Mouse (Mus musculus): ENCODE data around the gene Mcoln2.

The Mcoln2 gene

DNA sequence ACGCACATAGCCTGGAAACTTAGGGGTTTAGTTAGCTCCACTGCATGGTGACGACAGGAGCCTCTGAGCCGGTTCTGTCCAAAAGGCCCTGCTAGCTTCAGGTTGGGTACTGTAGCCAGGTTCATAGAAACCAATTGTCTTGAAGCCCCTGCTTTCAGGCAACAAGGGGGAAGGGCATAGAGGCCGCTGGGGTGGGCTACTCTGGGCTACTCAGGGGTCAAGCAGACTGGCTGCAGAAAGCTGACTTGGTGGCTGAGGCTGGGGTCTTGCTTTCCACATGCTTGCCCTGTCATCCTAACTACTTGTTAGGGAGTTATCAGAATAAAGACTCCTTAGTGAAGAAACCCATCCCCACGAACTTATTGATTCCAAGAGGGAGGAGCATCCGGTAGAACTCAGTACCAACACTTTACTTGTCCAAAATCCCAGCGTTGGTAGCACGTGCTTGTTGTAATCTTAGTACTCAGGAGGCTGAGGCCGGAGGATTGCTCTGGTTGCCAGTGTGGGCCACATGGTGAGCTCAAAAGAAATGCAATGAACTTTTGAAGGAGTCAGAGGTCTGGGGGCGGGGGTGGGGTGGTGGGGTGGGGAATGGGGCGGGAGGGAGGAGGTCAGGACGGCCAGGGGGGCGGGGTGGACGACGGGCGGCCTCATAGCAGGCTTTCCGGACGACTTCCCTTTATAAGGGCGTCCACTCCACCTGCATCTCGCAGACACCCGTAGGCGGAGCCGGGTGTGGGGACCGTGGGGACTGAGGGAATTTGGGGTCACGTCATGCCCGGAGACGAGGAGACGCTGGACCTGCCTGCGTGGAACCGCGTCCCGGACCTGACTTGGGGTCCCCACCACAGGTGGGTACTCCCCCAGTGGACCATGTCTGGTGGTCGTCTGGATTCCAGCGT lies at the start of gene Mcoln2:
Gene Mcoln2, plus strand, starts transcription at position 678 of the 902 bp plus-strand sequence.
- no peak for DNase-seq (ENCODE audit: low spot score)

DNA sequence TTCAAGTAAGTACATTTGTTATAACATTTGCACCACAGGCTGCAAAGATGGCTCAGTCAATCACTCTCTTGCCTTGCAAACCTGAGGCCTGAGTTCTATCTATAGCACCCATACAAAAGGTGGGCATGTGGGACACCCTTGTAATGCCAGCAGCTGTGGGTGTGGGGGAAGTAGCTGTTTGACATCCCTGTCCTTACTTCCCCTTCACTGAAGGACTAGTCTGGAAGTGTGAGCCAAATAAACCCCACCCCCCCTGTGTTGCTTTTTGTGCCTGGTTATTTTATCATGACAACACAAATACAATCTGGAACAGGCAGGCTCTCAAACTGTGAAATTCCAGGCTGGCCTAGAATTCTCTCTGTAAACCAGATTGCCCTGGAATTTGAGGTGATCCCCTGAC lies 49.7 kb upstream of the Mcoln2 start:
- DNase-seq (ENCODE audit: low spot score), result no peak

DNA sequence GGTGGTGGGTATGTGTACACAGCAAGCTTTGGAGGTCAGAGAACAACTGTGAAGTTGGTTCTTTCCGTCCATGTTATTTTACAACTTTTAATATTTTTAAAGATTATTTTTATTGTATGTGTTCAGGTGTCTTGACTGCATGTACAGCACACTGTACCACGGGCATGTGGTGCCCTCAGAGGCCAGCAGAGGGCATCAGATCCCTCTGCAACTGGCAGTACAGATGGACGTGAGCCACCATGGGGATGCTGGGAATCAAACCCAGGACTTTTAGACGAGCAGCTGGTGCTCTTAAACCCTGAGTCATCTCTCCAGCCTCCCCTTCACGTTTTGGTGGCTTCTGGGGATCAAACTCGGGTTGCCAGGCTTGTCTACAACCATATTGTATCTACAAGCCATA lies 47.6 kb upstream of the Mcoln2 start:
- DNase-seq (ENCODE audit: low spot score), result no peak

DNA sequence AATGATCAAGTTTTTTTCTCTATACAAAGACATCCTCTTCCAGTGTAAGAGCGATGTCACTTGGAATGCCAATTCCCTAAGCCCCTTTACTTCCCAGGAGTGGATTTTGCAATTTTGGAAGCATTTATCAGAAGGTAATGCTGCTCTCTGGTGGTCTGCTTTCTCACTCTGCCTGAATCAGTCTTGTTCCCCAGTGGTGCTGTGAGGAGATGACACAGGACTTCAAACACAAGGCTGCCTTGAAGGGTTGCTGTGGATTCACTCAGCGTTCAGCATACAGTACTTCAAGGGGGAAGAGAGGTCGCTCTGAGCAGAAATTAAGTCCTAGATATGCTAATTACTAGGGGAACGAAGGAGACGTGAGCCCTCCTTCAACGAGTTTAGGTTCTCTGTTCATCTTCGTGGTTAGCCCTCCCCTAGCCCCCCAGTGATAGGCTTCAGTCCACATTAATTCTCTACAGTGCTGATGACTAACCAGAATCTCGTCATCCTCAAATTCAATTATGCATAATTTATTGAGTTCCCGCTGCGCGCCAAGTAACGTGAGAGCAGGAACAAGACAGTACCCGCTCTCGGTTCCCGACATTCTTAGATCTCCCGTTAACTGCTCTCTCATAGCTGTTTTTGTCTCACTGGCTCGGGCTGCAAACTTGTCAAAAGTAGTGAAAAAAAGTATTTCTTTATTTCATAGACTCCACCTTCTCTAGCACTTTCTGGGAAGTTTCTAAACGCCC lies 42.4 kb upstream of the Mcoln2 start:
- no peak for DNase-seq (ENCODE audit: low spot score)

DNA sequence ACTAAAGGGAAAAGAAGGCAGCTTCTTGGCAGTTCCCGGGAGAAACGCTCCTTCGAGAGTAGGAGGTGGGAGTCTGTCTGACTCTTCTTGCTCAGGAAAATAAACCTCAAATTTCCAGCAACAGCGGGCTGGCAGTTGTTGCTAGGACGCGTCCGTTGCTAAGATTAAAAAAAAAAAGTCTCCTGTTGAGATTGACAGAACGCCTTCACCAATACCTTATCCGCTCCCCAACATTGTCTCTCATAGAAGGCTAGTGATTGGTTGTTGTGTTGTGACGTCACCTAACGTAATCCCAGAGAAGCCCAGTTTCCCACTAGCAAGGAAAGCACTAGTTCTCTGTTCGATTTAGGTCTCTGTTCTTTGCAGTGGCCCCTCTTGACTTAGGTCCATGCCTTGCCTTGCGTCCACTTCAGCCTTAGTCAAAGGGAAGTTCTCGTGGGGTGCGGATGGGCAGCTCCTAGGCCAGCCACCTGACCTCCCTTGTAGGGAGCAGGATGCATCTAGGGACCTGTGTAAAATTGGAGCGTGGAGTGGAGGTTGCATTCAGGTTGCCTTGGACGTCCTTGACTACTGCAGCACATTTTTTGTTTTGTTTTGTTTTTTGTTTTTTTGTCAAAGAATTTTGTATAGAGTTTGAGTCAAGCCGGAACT lies 41.6 kb upstream of the Mcoln2 start, which contains the start of gene Wdr63:
Gene Wdr63, minus strand, starts transcription at position 210 of the 651 bp plus-strand sequence.
- no peak for DNase-seq (ENCODE audit: low spot score)

DNA sequence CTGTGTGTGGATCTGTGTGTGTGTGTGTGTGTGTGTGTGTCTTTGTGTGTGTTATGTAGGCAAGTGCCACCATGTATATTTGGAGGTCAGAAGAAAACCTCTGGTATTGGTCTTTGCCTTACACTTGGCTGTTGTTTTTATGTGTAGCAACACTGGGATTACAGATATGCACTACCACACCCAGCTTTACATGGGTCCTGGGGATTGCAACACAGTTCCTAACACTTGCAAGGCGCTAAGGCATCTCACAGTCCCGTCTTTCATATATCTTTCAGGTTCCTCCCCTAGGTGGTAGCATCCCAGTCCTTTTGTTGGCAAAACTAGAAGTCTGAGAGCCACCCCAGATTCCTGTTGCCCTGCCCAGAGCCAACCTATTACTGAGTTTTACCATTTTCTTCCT lies 40.7 kb upstream of the Mcoln2 start:
- DNase-seq (ENCODE audit: low spot score), result no peak

DNA sequence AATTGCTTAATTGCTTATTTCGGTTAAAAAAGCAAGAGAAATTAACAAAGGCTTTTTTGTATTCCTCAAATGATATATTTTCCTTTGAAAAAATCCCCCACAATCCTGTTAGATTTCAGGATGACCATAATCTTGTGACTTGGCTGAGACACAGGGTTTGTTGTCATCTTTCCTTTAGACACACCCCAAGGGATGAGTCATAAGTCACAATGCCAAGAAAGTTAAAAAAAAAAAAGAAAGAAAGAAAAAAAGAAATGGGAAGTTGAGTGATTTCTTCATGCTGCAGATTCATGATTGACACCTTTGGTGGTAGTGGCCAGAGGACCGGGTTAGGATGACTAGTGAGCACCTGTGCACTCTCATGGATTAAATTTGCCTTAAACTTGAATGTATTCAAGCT lies 39.3 kb upstream of the Mcoln2 start:
- no peak for DNase-seq (ENCODE audit: low spot score)

DNA sequence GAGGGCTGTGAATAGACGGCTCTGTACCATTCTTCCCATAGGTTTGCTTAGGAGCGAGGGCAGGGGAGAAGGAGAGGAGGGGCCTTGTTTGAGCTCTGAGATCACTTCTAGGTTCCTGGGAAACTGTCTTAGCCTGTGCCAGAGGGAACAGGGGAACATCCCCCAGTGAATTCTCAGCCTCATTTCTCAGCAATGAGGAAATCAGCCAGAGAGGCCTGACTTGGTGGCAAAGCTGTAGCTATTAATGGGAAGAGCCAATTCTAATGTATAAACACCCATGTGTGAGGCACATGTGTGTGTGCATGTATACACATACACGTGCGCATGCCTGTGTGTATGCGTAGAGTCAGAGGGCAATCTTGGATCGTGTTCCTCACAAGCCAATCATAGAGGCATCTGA lies 38.7 kb upstream of the Mcoln2 start:
- no peak for DNase-seq (ENCODE audit: low spot score)

DNA sequence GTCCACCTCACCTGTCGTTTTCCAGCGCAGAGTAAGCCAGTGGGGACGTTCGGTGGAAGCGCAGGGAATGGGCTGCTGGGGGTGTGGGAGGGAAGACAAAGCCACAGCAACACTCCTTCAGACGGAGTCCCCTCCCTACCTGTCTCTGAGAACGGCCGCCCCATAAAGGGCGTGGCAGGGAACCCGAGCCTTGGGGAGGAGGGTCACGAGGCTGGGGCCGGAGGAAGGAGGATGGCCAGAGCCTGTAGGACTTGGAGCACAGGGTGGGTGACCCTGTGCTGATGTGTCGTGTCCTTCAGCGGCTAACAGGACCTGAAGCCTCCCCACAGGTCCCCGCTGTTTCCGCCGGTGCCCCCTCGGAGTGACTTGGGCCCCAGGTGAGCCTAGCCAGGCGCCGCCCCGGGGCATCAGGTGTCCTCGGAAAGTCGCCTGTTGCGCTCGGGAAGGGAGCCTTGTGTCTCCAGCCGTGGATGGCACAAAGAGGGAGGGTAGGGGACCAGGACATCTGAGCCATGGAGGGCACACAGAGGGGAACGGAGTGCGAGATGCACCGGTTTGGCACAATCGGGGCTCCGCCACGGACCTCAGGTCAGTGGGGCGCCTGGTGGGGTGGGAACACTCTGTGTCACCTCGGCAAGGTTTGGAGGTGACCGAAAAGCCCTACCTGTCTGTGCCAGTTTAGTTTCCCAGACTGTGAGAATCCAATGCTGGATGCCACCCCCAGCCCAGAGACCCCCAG lies 32.2 kb upstream of the Mcoln2 start, which contains the start of gene Mcoln3:
Gene Mcoln3, plus strand, starts transcription at position 193 of the 739 bp plus-strand sequence.
- DNase-seq (ENCODE audit: low spot score), result no peak

DNA sequence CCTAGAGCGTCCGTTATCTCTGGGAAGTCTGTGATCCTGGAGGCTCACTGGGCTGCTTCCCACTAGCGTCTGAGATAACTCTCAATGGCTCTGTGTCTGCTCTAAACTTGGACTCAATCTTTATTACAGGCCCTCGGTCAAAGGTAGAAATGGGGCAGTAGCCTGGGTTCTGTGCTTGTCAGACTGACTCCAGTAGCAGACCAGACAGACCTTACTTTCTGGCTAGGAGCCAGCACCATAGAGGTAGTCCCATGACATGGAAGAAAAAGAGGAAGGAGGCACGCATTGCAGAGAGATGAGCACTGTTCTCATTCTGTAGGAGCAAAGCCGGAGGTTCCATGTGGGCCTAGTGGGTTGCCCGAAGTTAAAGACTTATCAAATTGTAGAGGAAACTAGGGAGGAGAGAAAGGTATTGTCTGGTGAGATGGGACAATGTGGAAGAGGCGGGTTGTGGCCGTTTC lies 31.6 kb upstream of the Mcoln2 start:
- DNase-seq (ENCODE audit: low spot score), result no peak

DNA sequence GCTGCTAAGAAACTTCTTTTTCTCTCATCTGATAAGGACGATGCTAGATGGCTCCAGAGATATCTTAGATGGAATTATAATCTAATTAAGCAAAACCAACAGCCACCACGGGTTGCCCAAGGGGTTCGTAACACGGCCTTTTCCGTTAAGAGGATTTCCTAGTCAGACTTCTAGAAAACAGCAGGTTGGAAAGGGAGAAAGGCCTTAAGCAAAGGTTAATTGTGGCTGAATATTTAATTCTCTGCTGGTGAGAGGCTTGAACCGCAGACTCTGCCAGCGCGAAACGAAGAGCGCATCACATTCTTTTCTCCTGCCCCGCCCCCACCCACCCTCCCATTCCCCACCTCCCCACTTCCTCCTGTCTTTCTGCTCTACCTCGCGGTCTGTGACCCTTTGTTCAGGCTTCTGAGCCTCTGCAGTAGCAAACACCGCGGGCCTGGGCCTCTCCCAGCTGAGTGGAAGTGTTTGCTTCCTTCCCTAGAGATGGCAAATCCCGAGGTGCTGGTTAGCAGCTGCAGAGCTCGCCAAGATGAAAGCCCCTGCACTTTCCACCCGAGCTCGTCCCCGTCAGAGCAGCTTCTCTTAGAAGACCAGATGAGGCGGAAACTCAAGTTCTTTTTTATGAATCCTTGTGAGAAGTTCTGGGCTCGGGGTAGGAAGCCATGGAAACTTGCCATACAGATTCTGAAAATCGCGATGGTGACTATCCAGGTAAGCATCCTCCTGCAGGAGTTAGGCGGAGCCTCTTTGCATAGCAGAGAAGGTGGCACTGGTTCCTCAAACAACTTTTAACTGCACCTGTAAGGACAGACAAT lies 28.1 kb upstream of the Mcoln2 start:
- DNase-seq (ENCODE audit: low spot score), result peak; percentile 16

DNA sequence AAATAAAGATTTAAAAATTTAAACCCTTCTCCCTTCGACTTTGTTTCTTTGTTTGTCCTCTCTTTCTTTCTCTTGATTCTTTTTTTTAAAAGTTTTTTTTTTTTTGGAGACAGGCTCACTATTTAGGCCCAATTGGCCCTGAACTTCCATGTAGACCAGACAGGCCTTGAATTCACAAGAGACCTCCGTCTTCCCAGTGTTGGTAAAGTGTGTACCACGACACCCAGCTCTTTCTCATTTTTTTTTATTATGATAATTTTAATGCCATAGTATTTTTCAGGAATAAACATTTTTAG lies 27.6 kb upstream of the Mcoln2 start:
- DNase-seq (ENCODE audit: low spot score), result no peak

DNA sequence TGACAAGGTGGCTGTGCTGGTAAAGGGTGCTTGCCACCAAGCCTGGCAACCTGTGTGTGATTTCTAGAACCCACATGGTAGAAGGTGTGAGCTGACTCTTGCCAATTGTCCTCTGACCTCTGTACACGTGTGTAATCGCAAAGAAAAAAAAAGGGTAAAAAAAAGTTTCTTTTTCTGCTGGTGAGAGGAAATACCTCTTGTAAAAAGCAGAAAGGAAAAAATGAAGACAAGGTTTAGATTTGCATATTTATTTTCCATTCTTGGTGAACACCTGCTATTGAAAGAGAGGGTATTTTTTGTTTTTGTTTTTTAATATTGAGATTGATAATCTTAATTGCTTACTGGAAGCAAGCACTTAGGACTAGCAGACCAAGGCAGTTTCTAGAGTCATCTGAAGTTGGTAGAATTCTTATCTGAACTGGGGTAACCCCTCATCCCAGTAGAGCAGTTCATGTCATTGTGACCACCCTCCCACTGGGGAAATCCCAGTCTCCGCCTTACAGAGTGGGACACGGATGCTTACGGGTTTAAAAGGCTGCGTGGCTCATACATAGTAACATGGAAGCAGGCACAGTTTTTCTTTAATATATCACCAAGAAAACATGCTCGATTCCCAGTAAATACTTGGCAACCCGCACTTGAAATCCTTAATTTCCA lies 26.7 kb upstream of the Mcoln2 start:
- no peak for DNase-seq (ENCODE audit: low spot score)

DNA sequence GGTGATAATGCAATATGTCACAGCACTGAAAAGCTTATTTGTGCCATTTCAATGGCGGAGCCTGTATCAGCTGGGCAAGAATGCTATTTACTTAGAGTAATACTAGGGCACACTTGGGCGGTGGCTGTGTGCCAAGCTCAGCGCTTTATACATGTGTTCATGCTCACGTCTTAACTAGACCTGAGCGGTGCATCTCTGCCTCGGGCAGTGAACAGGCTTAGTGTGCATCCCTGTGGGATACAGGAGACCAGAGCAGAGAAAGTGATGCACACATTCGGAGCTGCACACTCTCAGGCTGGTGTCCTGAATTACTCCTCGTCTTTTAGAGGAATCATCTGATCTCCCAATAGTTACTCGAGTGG lies 26.2 kb upstream of the Mcoln2 start:
- no peak for DNase-seq (ENCODE audit: low spot score)

DNA sequence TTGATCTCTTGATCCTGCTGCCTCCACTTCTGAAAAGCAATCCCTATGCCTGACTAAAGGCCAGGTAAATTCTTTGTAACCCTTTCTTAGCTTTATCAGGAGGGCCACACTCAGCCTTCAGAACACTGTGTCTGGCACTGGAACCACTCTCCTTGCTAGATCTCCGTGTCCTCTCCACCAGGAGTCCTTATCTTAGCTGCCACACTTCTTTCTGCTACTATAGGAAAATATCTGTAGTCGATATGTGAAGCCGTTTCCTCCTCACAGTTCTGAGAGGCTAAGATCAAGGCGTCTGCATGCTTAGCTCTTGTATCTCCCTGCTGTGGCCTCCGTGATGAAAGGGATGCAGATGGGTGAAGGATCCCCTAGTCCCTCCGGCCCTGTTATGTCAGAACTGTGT lies 22.4 kb upstream of the Mcoln2 start:
- DNase-seq (ENCODE audit: low spot score), result no peak

DNA sequence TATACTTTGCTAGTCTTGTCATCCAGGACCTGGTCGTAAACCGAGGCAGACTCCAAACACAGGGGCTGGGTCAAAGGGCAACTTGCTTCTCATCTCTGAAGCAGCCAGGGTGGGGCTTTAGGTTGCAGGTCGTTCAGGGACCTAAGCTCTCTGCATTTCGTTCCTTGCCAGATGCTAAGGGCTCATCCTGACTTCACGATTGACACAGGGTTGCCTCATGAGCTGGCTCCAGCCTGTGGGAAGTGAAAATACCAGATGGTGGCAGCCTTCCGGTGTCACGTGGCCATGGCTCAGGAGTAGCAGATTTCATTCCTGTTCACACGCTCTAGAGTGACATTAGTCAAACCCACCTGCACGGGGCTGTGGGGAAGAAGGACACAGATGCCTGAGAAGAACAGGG lies 14.8 kb upstream of the Mcoln2 start:
- DNase-seq (ENCODE audit: low spot score), result no peak

DNA sequence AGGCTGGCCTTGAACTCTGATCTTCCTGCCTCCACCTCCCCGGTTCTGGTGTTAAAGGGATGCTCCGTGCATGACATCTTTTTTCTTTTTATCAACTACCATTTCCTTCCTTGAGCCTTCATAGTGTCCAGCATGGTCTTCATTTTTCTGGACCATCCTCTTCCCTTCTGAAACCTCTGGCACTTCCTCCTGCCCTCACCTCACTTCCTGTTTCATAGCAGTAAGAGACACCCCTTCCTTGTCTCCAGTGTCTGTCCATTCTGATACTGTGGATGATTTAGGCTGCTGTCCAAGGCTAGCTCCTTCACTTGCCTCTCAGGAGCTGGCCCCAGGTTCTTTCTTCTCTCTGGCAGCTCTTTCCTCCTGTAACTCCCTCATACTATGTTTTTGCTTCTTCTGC lies 14.2 kb upstream of the Mcoln2 start:
- DNase-seq (ENCODE audit: low spot score), result no peak

DNA sequence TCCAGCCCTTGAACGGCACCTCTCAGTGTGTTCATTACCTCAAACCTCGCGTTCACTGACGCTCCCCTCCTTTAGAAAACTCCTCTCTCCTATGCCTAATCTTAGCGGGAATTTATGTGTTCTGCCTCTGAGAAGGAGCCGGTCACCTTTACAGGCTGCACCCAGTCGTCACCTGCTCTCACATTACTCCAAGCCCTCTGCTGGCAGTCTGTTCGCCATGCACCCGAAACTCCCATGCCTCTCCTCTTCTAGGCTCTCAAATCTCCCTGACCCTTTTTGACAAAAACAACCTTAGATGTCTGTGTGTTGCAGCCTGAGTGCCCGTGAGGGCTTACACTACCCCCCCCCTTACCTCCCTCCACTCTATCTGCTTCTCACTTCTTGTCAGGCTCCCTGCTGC lies 13.2 kb upstream of the Mcoln2 start:
- DNase-seq (ENCODE audit: low spot score), result no peak

DNA sequence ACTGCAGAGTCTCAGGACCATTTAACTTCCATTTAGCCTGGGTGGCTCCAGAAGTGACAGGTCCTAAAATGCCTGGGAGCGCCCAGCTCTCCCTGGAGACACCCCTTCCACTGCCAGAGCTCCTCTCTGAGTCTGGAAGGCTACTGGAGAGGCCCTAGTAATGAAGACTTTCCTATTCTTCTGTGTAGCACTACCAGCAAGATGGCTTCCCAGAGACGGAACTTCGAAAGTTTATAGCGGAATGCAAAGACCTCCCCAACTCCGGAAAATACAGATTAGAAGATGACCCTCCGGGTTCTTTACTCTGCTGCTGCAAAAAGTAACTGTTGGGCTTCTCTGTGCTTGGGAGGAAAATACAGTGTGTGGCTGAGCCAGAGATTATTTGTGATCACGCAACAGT lies 9.4 kb upstream of the Mcoln2 start:
- no peak for DNase-seq (ENCODE audit: low spot score)

DNA sequence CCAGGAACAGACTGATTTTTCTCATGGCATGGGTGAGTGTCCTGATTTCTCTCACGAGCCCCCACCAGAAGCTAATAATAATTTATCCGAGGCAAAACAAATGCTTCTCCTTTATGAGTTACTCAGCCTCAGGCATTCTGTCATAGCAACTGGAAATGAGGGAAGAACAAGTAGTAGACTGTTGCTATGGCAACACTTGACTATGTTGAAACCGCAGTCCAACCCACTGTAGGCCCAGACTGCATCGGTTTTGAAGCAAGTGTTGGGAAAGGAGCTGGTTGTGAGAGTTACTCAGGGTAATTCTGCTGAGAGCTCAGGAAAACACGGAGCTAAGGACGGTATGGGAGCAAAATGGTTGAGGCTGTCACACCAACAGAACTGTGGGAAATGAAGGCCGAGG lies 7.1 kb upstream of the Mcoln2 start:
- DNase-seq (ENCODE audit: low spot score), result no peak

DNA sequence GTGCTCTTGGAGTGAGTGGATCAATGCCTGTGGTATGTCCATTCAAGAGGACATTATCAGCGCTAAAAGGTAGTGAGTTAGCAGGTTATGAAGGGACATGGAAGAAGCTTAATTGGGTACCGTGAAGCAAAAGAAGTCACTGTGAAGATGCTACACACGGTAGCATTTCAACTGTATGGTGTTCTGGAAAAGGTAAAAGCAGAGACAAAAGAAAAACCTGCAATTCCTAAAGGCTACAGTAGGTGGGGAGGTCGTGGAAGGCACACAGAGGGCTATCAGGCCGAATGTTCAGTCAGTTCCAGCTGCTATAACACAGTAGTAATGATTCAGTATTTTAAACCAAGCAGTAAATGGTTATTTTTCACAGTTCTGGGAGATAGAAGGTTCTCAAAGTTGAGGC lies 4.1 kb upstream of the Mcoln2 start:
- no peak for DNase-seq (ENCODE audit: low spot score)
